Mouse (Mus musculus): ENCODE results near the gene Pgbd5. TPM values are rescaled to one million over a fixed set of nuclear protein-coding genes. Genes with fewer than 3 reads are reported as not detected.

Gene Pgbd5
- polyA plus RNA-seq, 1 experiment from 2014 or later, result 12.2 TPM

GRCm38 (mm10) chr8:124462192-124462591 lies 22.7 kb upstream of the Pgbd5 start:
- Histone ChIP-seq H3K9ac (ENCODE audit: low read depth, low read length) (no peak overlapping the region), H3K9me3 (replicated peaks; ENCODE audit: control insufficient read depth, low read length, poor library complexity, severe bottlenecking) (no peaks in the 10 kb centered on the region), H3K4me1 (ENCODE audit: control insufficient read depth, insufficient read depth, low read length) (0 out of 2 replicates have a peak, but pooled peaks cover 6% of the 10 kb centered on the region), H3K36me3 (ENCODE audit: control insufficient read depth, insufficient read depth, low read length) (no peaks in the 10 kb centered on the region), H3K4me3 (ENCODE audit: low read depth, low read length) (no peak overlapping the region), H3K27me3 (ENCODE audit: control insufficient read depth, insufficient read depth, low read depth, low read length) (no peaks in the 10 kb centered on the region), H3K27ac (ENCODE audit: low read length) (no peak overlapping the region), H3K4me2 (ENCODE audit: low read length) (no peak overlapping the region)
- WGBS, result 88% methylated on average over 9 of the region's 9 CpGs
- ATAC-seq, result no peak

- WGBS, result 36% methylated on average over 10 of the region's 10 CpGs
- no peak overlapping the region for H3K27ac ChIP-seq (ENCODE audit: low read length)
- H3K36me3 ChIP-seq (ENCODE audit: control insufficient read depth, insufficient read depth, low read length), result no peaks in the 10 kb centered on the region
- no peak overlapping the region for H3K4me3 ChIP-seq (ENCODE audit: low read depth, low read length)
- no peaks in the 10 kb centered on the region for H3K27me3 ChIP-seq (ENCODE audit: control insufficient read depth, insufficient read depth, low read depth, low read length)
- H3K9ac ChIP-seq (ENCODE audit: low read depth, low read length), result no peak overlapping the region
- no peak for ATAC-seq
- no peak overlapping the region for H3K4me2 ChIP-seq (ENCODE audit: low read length)
- 0 out of 2 replicates have a peak, but pooled peaks cover 6% of the 10 kb centered on the region for H3K4me1 ChIP-seq (ENCODE audit: control insufficient read depth, insufficient read depth, low read length)
- H3K9me3 ChIP-seq (replicated peaks; ENCODE audit: control insufficient read depth, low read length, poor library complexity, severe bottlenecking), result no peaks in the 10 kb centered on the region
These were observed 21.6 kb upstream of the Pgbd5 start for GRCm38 (mm10) chr8:124461103-124461502.

- Histone ChIP-seq H3K27ac (ENCODE audit: low read length) (no peak overlapping the region), H3K4me2 (ENCODE audit: low read length) (no peak overlapping the region), H3K27me3 (ENCODE audit: control insufficient read depth, insufficient read depth, low read depth, low read length) (no peaks in the 10 kb centered on the region), H3K9me3 (replicated peaks; ENCODE audit: control insufficient read depth, low read length, poor library complexity, severe bottlenecking) (no peaks in the 10 kb centered on the region), H3K4me3 (ENCODE audit: low read depth, low read length) (no peak overlapping the region), H3K4me1 (ENCODE audit: control insufficient read depth, insufficient read depth, low read length) (0 out of 2 replicates have a peak, but pooled peaks cover 6% of the 10 kb centered on the region), H3K9ac (ENCODE audit: low read depth, low read length) (no peak overlapping the region), H3K36me3 (ENCODE audit: control insufficient read depth, insufficient read depth, low read length) (no peaks in the 10 kb centered on the region)
- no peak for ATAC-seq
- 63% methylated on average over 4 of the region's 4 CpGs for WGBS
These were observed 21.2 kb upstream of the Pgbd5 start for GRCm38 (mm10) chr8:124460660-124461059.

DNA sequence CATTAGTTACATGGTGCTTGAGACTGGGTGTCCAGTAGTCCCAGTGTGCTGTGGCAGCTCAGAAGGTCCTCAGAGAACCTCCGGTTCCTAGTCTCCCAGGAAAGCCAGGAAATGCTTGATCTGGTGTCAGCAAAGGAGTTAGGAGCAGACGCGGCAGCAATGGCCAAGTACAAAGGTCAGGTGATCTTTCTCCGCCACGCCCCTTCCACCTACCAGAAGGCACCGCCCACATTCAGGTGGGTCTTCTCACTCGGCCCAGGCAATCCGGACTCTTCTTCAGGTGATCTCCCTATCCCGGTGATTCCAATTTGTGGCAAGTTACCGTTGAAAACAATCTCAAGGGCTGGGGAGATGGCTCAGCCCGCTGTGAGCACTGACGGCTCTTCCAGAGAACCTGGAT lies 20.2 kb upstream of the Pgbd5 start:
- Histone ChIP-seq H3K36me3 (ENCODE audit: control insufficient read depth, insufficient read depth, low read length) (no peaks in the 10 kb centered on the region), H3K27me3 (ENCODE audit: control insufficient read depth, insufficient read depth, low read depth, low read length) (no peaks in the 10 kb centered on the region), H3K27ac (ENCODE audit: low read length) (no peak overlapping the region), H3K4me3 (ENCODE audit: low read depth, low read length) (no peak overlapping the region), H3K9me3 (replicated peaks; ENCODE audit: control insufficient read depth, low read length, poor library complexity, severe bottlenecking) (no peaks in the 10 kb centered on the region), H3K4me2 (ENCODE audit: low read length) (no peak overlapping the region), H3K4me1 (ENCODE audit: control insufficient read depth, insufficient read depth, low read length) (0 out of 2 replicates have a peak, but pooled peaks cover 6% of the 10 kb centered on the region), H3K9ac (ENCODE audit: low read depth, low read length) (no peak overlapping the region)
- 47% methylated on average over 12 of the region's 12 CpGs for WGBS
- no peak for ATAC-seq

- no peak overlapping the region for H3K9ac ChIP-seq (ENCODE audit: low read depth, low read length)
- H3K4me2 ChIP-seq (ENCODE audit: low read length), result no peak overlapping the region
- H3K9me3 ChIP-seq (replicated peaks; ENCODE audit: control insufficient read depth, low read length, poor library complexity, severe bottlenecking), result no peaks in the 10 kb centered on the region
- H3K4me1 ChIP-seq (ENCODE audit: control insufficient read depth, insufficient read depth, low read length), result no peaks in the 10 kb centered on the region
- H3K36me3 ChIP-seq (ENCODE audit: control insufficient read depth, insufficient read depth, low read length), result no peaks in the 10 kb centered on the region
- H3K4me3 ChIP-seq (ENCODE audit: low read depth, low read length), result no peak overlapping the region
- H3K27ac ChIP-seq (ENCODE audit: low read length), result no peak overlapping the region
- 50% methylated on average over 3 of the region's 3 CpGs for WGBS
- no peak for ATAC-seq
- H3K27me3 ChIP-seq (ENCODE audit: control insufficient read depth, insufficient read depth, low read depth, low read length), result no peaks in the 10 kb centered on the region
These were observed 15.9 kb upstream of the Pgbd5 start for GRCm38 (mm10) chr8:124455359-124455758.

DNA sequence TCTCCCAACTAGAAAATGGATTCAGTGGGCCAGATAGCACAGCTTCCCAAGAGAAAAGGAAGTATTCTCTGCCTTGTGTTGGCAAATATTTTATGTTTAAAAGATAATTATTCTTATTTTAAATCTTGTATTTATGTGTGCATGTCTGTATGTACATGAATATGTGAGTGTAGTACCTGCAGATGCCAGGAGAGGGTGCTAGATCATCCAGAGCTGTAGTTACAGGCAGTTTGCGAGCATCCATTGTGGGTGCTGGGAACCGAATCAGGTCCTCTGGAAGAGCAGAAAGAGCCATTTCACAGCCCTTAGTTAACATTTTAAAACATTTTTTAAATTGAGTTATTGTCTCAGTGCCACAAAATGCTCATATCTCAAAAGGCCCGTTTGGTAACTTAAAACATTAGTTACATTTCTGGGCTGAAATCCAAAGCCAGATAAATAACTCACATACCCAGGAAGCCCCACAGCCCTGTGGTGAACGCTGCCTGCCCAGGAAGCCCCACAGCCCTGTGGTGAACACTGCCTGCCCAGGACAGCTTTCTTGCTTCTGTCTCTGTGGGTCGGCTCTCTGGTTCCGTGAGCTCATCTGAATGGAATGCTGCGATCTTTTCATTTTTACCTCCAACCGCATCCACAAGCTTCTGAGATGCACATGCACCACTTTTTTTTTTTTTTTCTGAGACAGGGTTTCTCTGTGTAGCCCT lies 10.9 kb upstream of the Pgbd5 start:
- no peak for ATAC-seq
- no peaks in the 10 kb centered on the region for H3K36me3 ChIP-seq (ENCODE audit: control insufficient read depth, insufficient read depth, low read length)
- H3K27me3 ChIP-seq (ENCODE audit: control insufficient read depth, insufficient read depth, low read depth, low read length), result no peaks in the 10 kb centered on the region
- WGBS, result 91% methylated on average over 8 of the region's 8 CpGs
- no peak overlapping the region for H3K9ac ChIP-seq (ENCODE audit: low read depth, low read length)
- peaks cover 2% of the 10 kb centered on the region; the same call in 1 of the 2 replicates for H3K4me1 ChIP-seq (ENCODE audit: control insufficient read depth, insufficient read depth, low read length)
- H3K4me2 ChIP-seq (ENCODE audit: low read length), result no peak overlapping the region
- H3K27ac ChIP-seq (ENCODE audit: low read length), result no peak overlapping the region
- H3K9me3 ChIP-seq (replicated peaks; ENCODE audit: control insufficient read depth, low read length, poor library complexity, severe bottlenecking), result no peaks in the 10 kb centered on the region
- H3K4me3 ChIP-seq (ENCODE audit: low read depth, low read length), result no peak overlapping the region

- Histone ChIP-seq H3K27me3 (ENCODE audit: control insufficient read depth, insufficient read depth, low read depth, low read length) (no peaks in the 10 kb centered on the region), H3K36me3 (ENCODE audit: control insufficient read depth, insufficient read depth, low read length) (no peaks in the 10 kb centered on the region), H3K9ac (ENCODE audit: low read depth, low read length) (no peak overlapping the region), H3K4me2 (ENCODE audit: low read length) (no peak overlapping the region), H3K4me3 (ENCODE audit: low read depth, low read length) (no peak overlapping the region), H3K27ac (ENCODE audit: low read length) (peak overlapping the region; percentile 33; the same call in 1 of the 2 replicates), H3K9me3 (replicated peaks; ENCODE audit: control insufficient read depth, low read length, poor library complexity, severe bottlenecking) (no peaks in the 10 kb centered on the region), H3K4me1 (ENCODE audit: control insufficient read depth, insufficient read depth, low read length) (peaks cover 2% of the 10 kb centered on the region; the same call in 1 of the 2 replicates)
- 37% methylated on average over 10 of the region's 10 CpGs for WGBS
- no peak for ATAC-seq
These were observed 9.7 kb upstream of the Pgbd5 start for GRCm38 (mm10) chr8:124448962-124449670.

DNA sequence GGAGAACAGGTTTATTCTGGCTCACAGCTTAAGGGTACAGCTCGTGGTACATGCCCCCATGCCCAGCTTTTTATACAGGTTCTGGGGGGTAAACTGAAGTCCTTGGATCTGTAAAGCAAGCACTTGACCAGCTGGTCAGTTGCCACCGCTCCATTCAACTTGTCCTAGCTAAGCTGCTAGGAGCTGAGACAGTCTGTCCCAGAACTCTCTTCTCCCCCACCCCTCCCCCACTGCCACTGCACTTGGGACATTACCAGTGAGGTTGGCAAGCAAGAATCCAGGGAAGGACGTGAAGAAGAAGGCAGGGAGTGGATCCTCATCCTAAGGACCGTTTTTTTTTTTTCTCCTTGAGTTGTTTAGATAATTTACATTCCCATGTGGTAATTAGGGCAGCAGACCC lies 2.7 kb downstream of the Pgbd5 start:
- no peaks in the 10 kb centered on the region for H3K36me3 ChIP-seq (ENCODE audit: control insufficient read depth, insufficient read depth, low read length)
- no peak overlapping the region for H3K4me3 ChIP-seq (ENCODE audit: low read depth, low read length)
- 19% methylated on average over 4 of the region's 4 CpGs for WGBS
- H3K27me3 ChIP-seq (ENCODE audit: control insufficient read depth, insufficient read depth, low read depth, low read length), result no peaks in the 10 kb centered on the region
- no peak for ATAC-seq
- no peak overlapping the region for H3K9ac ChIP-seq (ENCODE audit: low read depth, low read length)
- no peak overlapping the region for H3K4me2 ChIP-seq (ENCODE audit: low read length)
- no peaks in the 10 kb centered on the region for H3K9me3 ChIP-seq (replicated peaks; ENCODE audit: control insufficient read depth, low read length, poor library complexity, severe bottlenecking)
- peaks cover 19% of the 10 kb centered on the region for H3K4me1 ChIP-seq (ENCODE audit: control insufficient read depth, insufficient read depth, low read length)
- H3K27ac ChIP-seq (ENCODE audit: low read length), result no peak overlapping the region

- Histone ChIP-seq H3K9ac (ENCODE audit: low read depth, low read length) (no peak overlapping the region), H3K27me3 (ENCODE audit: control insufficient read depth, insufficient read depth, low read depth, low read length) (no peaks in the 10 kb centered on the region), H3K36me3 (ENCODE audit: control insufficient read depth, insufficient read depth, low read length) (no peaks in the 10 kb centered on the region), H3K4me2 (ENCODE audit: low read length) (no peak overlapping the region), H3K4me3 (ENCODE audit: low read depth, low read length) (no peak overlapping the region), H3K9me3 (replicated peaks; ENCODE audit: control insufficient read depth, low read length, poor library complexity, severe bottlenecking) (no peaks in the 10 kb centered on the region), H3K4me1 (ENCODE audit: control insufficient read depth, insufficient read depth, low read length) (peaks cover 28% of the 10 kb centered on the region), H3K27ac (ENCODE audit: low read length) (no peak overlapping the region)
- ATAC-seq, result no peak
- WGBS, result 50% methylated on average over 10 of the region's 10 CpGs
These were observed 3.7 kb downstream of the Pgbd5 start for GRCm38 (mm10) chr8:124435707-124436243.
